Mouse (Mus musculus): Measurements from ENCODE around the gene Piezo1. TPM values are rescaled to one million over a fixed set of nuclear protein-coding genes. Genes with fewer than 3 reads are reported as not detected.

Gene Piezo1
- polyA plus RNA-seq, 1 experiment, result 192 TPM

GRCm38 (mm10) chr8:122467816-122468215, 83.3 kb downstream of the Piezo1 start:
- WGBS, result 83% methylated on average over 13 of the region's 13 CpGs
- TF ChIP-seq POLR2A (IDR thresholded peaks at IDR 0.05; ENCODE audit: borderline replicate concordance, extremely low read depth, low read depth, low read length) (no peak), CTCF (IDR thresholded peaks at IDR 0.05; ENCODE audit: insufficient read depth, low read length) (no peak)
- DNase-seq, result no peak
- Histone ChIP-seq H3K4me1 (ENCODE audit: control insufficient read depth, insufficient read depth, low read length) (peaks cover 7% of the 10 kb centered on the region), H3K4me3 (replicated peaks; ENCODE audit: extremely low read depth, low read depth, low read length) (no peak overlapping the region)

- no peak for DNase-seq
- TF ChIP-seq CTCF (IDR thresholded peaks at IDR 0.05; ENCODE audit: insufficient read depth, low read length), result no peak
- no peak for TF ChIP-seq POLR2A (IDR thresholded peaks at IDR 0.05; ENCODE audit: borderline replicate concordance, extremely low read depth, low read depth, low read length)
- WGBS, result 71% methylated on average over 7 of the region's 7 CpGs
- no peak overlapping the region for H3K4me3 ChIP-seq (replicated peaks; ENCODE audit: extremely low read depth, low read depth, low read length)
- peaks cover 7% of the 10 kb centered on the region for H3K4me1 ChIP-seq (ENCODE audit: control insufficient read depth, insufficient read depth, low read length)
Observed at GRCm38 (mm10) chr8:122464985-122465384, 86.1 kb downstream of the Piezo1 start.

- WGBS, result 18% methylated on average over 12 of the region's 12 CpGs
- DNase-seq, result peak; percentile 48
- Histone ChIP-seq H3K4me3 (replicated peaks; ENCODE audit: extremely low read depth, low read depth, low read length) (no peak overlapping the region), H3K4me1 (ENCODE audit: control insufficient read depth, insufficient read depth, low read length) (peaks cover 7% of the 10 kb centered on the region)
- TF ChIP-seq POLR2A (IDR thresholded peaks at IDR 0.05; ENCODE audit: borderline replicate concordance, extremely low read depth, low read depth, low read length) (no peak), CTCF (IDR thresholded peaks at IDR 0.05; ENCODE audit: insufficient read depth, low read length) (no peak)
Observed at GRCm38 (mm10) chr8:122463651-122464640, 87.2 kb downstream of the Piezo1 start.

- no peak for TF ChIP-seq POLR2A (IDR thresholded peaks at IDR 0.05; ENCODE audit: borderline replicate concordance, extremely low read depth, low read depth, low read length)
- TF ChIP-seq CTCF (IDR thresholded peaks at IDR 0.05; ENCODE audit: insufficient read depth, low read length), result no peak
- Histone ChIP-seq H3K4me1 (ENCODE audit: control insufficient read depth, insufficient read depth, low read length) (peaks cover 7% of the 10 kb centered on the region), H3K4me3 (replicated peaks; ENCODE audit: extremely low read depth, low read depth, low read length) (no peak overlapping the region)
- WGBS, result 77% methylated on average over 8 of the region's 8 CpGs
- no peak for DNase-seq
Observed at GRCm38 (mm10) chr8:122462510-122462909, 88.6 kb downstream of the Piezo1 start.

- no peak for TF ChIP-seq CTCF (IDR thresholded peaks at IDR 0.05; ENCODE audit: insufficient read depth, low read length)
- TF ChIP-seq POLR2A (IDR thresholded peaks at IDR 0.05; ENCODE audit: borderline replicate concordance, extremely low read depth, low read depth, low read length), result no peak
- Histone ChIP-seq H3K4me1 (ENCODE audit: control insufficient read depth, insufficient read depth, low read length) (peaks cover 7% of the 10 kb centered on the region), H3K4me3 (replicated peaks; ENCODE audit: extremely low read depth, low read depth, low read length) (no peak overlapping the region)
- DNase-seq, result no peak
- 70% methylated on average over 11 of the region's 11 CpGs for WGBS
Observed at GRCm38 (mm10) chr8:122461473-122462148, 89.5 kb downstream of the Piezo1 start.

GRCm38 (mm10) chr8:122460524-122461472, 90.3 kb downstream of the Piezo1 start, which contains the start of gene Snai3:
Gene Snai3, minus strand, starts transcription at chr8:122460733.
- peaks cover 7% of the 10 kb centered on the region for H3K4me1 ChIP-seq (ENCODE audit: control insufficient read depth, insufficient read depth, low read length)
- TF ChIP-seq POLR2A (IDR thresholded peaks at IDR 0.05; ENCODE audit: borderline replicate concordance, extremely low read depth, low read depth, low read length) (no peak), CTCF (IDR thresholded peaks at IDR 0.05; ENCODE audit: insufficient read depth, low read length) (no peak)
- WGBS, result 3% methylated on average over 56 of the region's 56 CpGs

GRCm38 (mm10) chr8:122459990-122460389, 91.1 kb downstream of the Piezo1 start:
- WGBS, result 20% methylated on average over 7 of the region's 7 CpGs
- Histone ChIP-seq H3K4me3 (replicated peaks; ENCODE audit: extremely low read depth, low read depth, low read length) (no peak overlapping the region), H3K4me1 (ENCODE audit: control insufficient read depth, insufficient read depth, low read length) (peaks cover 6% of the 10 kb centered on the region)
- no peak for DNase-seq
- TF ChIP-seq CTCF (IDR thresholded peaks at IDR 0.05; ENCODE audit: insufficient read depth, low read length) (no peak), POLR2A (IDR thresholded peaks at IDR 0.05; ENCODE audit: borderline replicate concordance, extremely low read depth, low read depth, low read length) (no peak)

More at GRCm38 (mm10) chr8:122460524-122461472, 90.3 kb downstream of the Piezo1 start, which contains the start of gene Snai3:
- DNase-seq, result peak; percentile 80
- H3K4me3 ChIP-seq (replicated peaks; ENCODE audit: extremely low read depth, low read depth, low read length), result peak within 1 kb of the TSS; percentile 20

- Histone ChIP-seq H3K4me3 (replicated peaks; ENCODE audit: extremely low read depth, low read depth, low read length) (no peak overlapping the region), H3K4me1 (ENCODE audit: control insufficient read depth, insufficient read depth, low read length) (peaks cover 5% of the 10 kb centered on the region)
- no peak for DNase-seq
- TF ChIP-seq POLR2A (IDR thresholded peaks at IDR 0.05; ENCODE audit: borderline replicate concordance, extremely low read depth, low read depth, low read length), result no peak
- 0 out of 2 replicates have a peak, but pooled peaks have one; percentile 11 for TF ChIP-seq CTCF (IDR thresholded peaks at IDR 0.05; ENCODE audit: insufficient read depth, low read length)
- 52% methylated on average over 6 of the region's 6 CpGs for WGBS
Observed at GRCm38 (mm10) chr8:122459218-122459900, 91.8 kb downstream of the Piezo1 start.

Data from lung, adult 2 months (tissue).